Mouse (Mus musculus): Measurements from ENCODE around the gene Carmil2.

Carmil2 gene

DNA sequence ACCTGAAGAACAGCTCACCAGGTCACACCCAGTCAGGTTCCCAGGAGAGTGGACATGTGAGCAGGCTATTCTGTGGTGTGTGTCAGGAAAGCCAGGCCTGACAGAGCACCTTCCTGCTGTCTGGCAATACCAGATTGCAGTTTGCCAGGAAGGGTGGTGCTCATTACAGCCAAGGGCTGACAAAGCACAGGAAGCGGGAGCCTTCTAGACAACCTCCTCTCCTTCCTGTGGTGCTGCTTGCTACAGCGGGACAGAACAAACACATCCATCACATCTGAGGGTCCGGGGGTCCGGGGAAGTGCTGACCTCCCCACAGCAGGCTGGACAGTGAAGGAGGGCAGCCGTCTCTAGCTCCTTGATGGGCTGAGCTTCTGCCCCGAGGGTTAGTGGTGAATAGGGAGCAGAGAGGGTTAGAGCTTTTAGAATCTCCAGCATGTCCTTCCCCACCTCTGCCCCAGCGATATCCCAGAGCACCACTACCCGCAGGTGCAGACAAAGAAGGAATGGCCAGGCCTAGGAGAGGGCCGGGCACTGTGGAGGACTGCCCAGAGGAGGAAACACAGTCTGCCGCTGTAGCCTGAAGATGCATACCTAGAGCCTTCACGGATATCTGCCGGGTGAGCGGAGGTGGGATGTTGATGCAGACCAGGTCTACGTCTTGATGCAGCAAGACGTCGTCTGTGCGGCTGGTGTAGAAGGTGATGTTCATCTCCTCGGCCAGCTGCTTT is 41.5 kb downstream of the Carmil2 start:
- DNase-seq, result peak; percentile 77

GRCm38 (mm10) chr8:105732186-105732585 is 46.1 kb downstream of the Carmil2 start:
- DNase-seq, result no peak

DNA sequence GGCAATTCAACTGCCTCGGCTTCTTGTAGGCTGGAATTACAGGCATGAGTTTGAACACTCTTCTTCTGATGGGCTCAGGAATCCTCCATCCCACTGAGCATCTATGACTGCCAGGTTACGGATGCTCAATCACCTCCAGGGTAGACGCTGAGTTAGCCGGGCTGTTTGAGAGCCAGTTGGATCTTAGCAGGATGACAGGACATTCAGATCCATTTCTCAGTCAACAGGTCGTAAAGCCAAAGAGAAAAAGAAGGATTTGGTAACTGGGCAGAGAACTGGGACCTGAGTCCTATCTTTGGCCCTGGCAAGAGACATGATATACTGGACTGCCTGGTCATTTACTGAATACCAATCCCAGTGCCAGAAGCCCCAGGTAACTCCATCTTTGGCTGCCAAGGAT is 53.1 kb downstream of the Carmil2 start:
- no peak for DNase-seq

GRCm38 (mm10) chr8:105743301-105743700 is 57.2 kb downstream of the Carmil2 start:
- no peak for DNase-seq
